Mouse (Mus musculus) E14TG2a.4 (cell line): ENCODE measurements around the gene Otogl.

Experiments
- CTCF ChIP-seq: conservative IDR thresholded peaks from 2 replicates; pipeline ENCODE4 v1.5.1; 2014; ENCODE audit warnings: low read length
- POU5F1 ChIP-seq: IDR thresholded peaks from 2 replicates; pipeline ENCODE4 v1.6.1; 2014; ENCODE audit warnings: low read length, borderline replicate concordance

- TF ChIP-seq POU5F1 (no peak), CTCF (no peak)
These were observed 36.7 kb upstream of the Otogl start for GRCm38 (mm10) chr10:107948647-107949046.
